Mouse (Mus musculus): ENCODE data around the gene Gm49388. TPM values are rescaled to one million over a fixed set of nuclear protein-coding genes. Genes with fewer than 3 reads are reported as not detected.
A peak's percentile ranks its signal among the peaks of the same experiment; 100 is the strongest.

Gene Gm49388
- polyA plus RNA-seq, 1 experiment, result not detected

DNA sequence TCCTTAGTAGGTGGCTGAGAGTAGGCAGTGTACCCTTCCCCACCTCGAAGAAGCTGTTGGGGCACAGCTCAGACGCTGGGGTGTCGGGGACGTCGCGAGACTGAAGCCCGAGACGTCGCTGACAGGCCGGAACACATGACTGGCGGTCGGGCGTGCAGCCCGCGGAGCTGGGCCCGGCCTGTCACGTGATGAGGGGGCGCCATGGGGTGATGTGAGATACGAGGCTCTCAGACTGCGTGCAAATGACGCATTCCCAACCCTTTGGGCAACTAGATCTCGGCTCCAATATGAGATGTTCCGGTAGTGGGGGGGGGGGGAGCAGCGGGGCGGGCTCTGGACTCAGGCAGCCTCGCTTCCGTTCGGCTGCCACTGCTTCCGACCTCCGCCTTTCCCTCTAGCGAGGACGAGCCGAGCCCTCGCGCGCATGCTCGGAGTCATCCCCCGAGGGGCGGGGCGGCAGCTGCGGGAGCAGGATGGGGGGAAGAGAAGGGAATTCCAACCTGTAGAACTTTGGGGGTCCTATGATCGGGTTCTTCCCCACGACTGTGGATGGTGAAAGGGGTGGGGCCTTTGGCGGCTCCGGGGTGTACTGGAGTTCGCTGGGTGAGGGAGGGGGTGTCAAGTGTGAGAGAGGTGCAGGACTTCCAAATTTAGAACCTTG, 56.1 kb downstream of the Gm49388 start:
- no peak for TF ChIP-seq TAL1 (IDR thresholded peaks at IDR 0.05; ENCODE audit: low read length)
- no peak for TF ChIP-seq GATA1 (IDR thresholded peaks at IDR 0.05; ENCODE audit: low read length)
- peaks cover 22% of the 10 kb centered on the region for H3K36me3 ChIP-seq (ENCODE audit: control insufficient read depth)
- H3K27me3 ChIP-seq (ENCODE audit: control insufficient read depth), result no peaks in the 10 kb centered on the region
- H3K4me3 ChIP-seq (replicated peaks), result peak overlapping the region; percentile 75
- H3K9me3 ChIP-seq (ENCODE audit: control insufficient read depth, low read length), result no peaks in the 10 kb centered on the region
- H3K4me1 ChIP-seq (ENCODE audit: control insufficient read depth), result peaks cover 25% of the 10 kb centered on the region

DNA sequence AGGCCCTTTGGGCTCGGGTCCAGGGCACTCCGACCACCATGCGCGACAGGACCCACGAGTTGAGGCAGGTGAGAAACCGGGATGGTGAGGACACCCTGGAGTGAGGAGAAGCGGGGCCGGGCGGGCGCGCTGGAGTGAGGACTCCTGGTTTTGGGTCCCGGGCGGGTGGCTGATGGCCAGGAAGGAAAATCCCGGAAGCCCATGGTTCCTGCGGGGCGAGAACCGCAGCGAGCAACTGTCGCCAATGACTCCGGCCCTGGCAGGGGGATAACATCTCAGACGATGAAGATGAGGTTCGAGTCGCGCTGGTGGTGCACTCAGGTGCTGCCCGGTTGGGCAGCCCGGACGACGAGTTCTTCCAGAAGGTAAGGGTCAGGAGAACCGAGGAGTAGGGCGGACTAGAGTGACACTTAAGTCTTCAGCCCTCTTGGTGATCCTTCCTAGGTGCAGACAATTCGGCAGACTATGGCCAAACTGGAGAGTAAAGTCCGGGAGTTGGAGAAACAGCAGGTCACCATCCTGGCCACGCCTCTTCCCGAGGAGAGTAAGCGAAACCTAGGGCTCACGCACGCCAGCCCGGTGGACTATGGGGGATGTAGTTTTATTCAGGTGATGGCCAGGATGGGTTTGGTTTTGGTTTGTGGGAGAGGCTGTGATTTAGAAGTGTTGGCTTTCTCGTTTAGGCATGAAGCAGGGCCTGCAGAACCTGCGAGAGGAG, 56.8 kb downstream of the Gm49388 start:
- no peaks in the 10 kb centered on the region for H3K27me3 ChIP-seq (ENCODE audit: control insufficient read depth)
- no peaks in the 10 kb centered on the region for H3K9me3 ChIP-seq (ENCODE audit: control insufficient read depth, low read length)
- peaks cover 29% of the 10 kb centered on the region for H3K36me3 ChIP-seq (ENCODE audit: control insufficient read depth)
- peak overlapping the region; percentile 75 for H3K4me3 ChIP-seq (replicated peaks)
- no peak for TF ChIP-seq TAL1 (IDR thresholded peaks at IDR 0.05; ENCODE audit: low read length)
- TF ChIP-seq GATA1 (IDR thresholded peaks at IDR 0.05; ENCODE audit: low read length), result no peak
- peaks cover 25% of the 10 kb centered on the region for H3K4me1 ChIP-seq (ENCODE audit: control insufficient read depth)

DNA sequence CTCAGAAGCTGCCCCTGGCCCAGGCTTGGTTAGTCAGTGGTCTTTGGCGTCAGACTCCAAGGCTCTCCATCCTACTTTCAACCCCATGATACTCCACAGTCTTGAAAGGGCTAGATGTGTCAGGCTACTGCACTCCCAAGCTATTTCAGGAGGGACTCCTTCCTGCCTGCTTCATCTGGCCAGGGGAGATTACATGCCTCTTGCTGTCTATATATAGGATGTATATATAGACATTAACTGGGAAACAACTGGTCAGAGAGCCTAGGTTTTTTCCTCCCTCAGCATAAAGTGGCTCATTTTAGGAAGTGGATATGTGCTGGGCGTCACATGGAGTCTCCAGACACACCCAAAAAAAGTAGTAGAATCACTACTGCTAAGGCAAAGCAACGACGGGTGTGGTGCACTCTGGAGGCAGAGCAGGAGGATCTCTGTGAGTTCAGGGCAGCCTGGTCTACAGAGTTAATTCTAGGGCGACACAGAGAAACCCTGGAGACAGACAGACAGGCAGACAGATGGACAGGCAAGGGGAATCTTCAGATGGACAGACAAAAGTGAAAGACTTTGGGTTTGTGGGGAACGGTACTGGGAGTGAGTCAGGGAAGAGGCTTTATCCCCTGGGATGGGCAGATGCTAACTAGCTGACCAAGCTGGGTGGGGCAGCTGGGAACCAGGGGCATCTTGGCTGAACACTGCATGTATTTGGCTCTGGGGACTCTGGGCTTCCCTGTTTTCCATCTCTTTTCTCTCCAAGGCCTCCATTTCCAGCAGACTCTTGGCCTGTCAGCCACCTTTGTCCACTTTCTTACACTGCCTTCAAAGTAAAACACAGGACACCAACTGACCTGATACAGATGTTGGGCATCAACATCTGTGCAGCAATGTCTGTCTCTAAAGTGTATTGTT, 64.8 kb downstream of the Gm49388 start:
- Histone ChIP-seq H3K4me1 (ENCODE audit: control insufficient read depth) (peaks cover 16% of the 10 kb centered on the region), H3K9me3 (ENCODE audit: control insufficient read depth, low read length) (no peaks in the 10 kb centered on the region), H3K4me3 (replicated peaks) (no peak overlapping the region), H3K27me3 (ENCODE audit: control insufficient read depth) (no peaks in the 10 kb centered on the region), H3K36me3 (ENCODE audit: control insufficient read depth) (peaks cover 26% of the 10 kb centered on the region)
- TF ChIP-seq GATA1 (IDR thresholded peaks at IDR 0.05; ENCODE audit: low read length), result no peak

DNA sequence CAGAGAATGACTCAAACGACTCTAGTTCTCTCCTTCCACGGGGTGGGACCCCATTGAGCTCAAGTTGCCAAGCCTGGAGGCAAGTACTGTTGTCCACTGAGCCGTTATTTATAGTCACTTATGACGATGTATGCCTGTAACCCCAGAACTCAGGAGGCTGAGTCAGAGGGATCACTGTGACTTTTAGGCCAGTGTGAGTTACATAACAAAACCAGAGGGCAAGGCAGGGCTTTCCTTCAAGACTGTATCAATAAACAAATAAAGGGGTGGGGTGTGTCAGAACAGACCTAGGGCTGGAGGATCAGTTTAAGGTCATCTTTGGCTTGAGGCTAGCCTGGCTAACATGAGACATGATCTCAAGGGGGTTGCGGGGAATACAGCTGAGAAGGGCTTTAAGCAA, 65.5 kb downstream of the Gm49388 start:
- no peak overlapping the region for H3K4me3 ChIP-seq (replicated peaks)
- H3K4me1 ChIP-seq (ENCODE audit: control insufficient read depth), result peaks cover 16% of the 10 kb centered on the region
- TF ChIP-seq GATA1 (IDR thresholded peaks at IDR 0.05; ENCODE audit: low read length), result no peak
- TF ChIP-seq TAL1 (IDR thresholded peaks at IDR 0.05; ENCODE audit: low read length), result no peak
- H3K36me3 ChIP-seq (ENCODE audit: control insufficient read depth), result peaks cover 22% of the 10 kb centered on the region
- no peaks in the 10 kb centered on the region for H3K27me3 ChIP-seq (ENCODE audit: control insufficient read depth)
- H3K9me3 ChIP-seq (ENCODE audit: control insufficient read depth, low read length), result no peaks in the 10 kb centered on the region

Other genes starting within 250 kb of the Gm49388 start
- 0.61 and 0.75 TPM in 2 replicates for gene Tmem265, start 224.2 kb upstream of the Gm49388 start, polyA plus RNA-seq (2012)
- 5.4 and 7.7 TPM in 2 replicates for gene Phkg2, start 212.3 kb upstream of the Gm49388 start, polyA plus RNA-seq (2012)
- 7.1 and 8.9 TPM in 2 replicates for gene Ccdc189, start 197.0 kb upstream of the Gm49388 start, polyA plus RNA-seq (2012)
- 4.4 and 5.0 TPM in 2 replicates for gene Rnf40, start 196.8 kb upstream of the Gm49388 start, polyA plus RNA-seq (2012)
- 0.11 and 0.15 TPM in 2 replicates for gene Zfp629, start 169.8 kb upstream of the Gm49388 start, polyA plus RNA-seq (2012)
- 16.0 and 17.8 TPM in 2 replicates for gene Bcl7c, start 76.7 kb upstream of the Gm49388 start, polyA plus RNA-seq (2012)
- gene Ctf1, start 72.9 kb upstream of the Gm49388 start, polyA plus RNA-seq (2012), result 0.06 TPM in 1 of 2 replicates, not detected in the other
- gene Ctf2, start 53.4 kb upstream of the Gm49388 start, polyA plus RNA-seq (2012), result 0.02 TPM in 1 of 2 replicates, not detected in the other
- 8.2 and 9.9 TPM in 2 replicates for gene Fbxl19, start 41.1 kb upstream of the Gm49388 start, polyA plus RNA-seq (2012)
- 0.30 and 0.44 TPM in 2 replicates for gene Orai3, start 15.8 kb upstream of the Gm49388 start, polyA plus RNA-seq (2012)
- gene Setd1a, start 8.9 kb upstream of the Gm49388 start, polyA plus RNA-seq (2012), result 4.7 and 6.0 TPM in 2 replicates
- 0.43 and 0.50 TPM in 2 replicates for gene Hsd3b7, start 15.0 kb downstream of the Gm49388 start, polyA plus RNA-seq (2012)
- 1.4 and 1.5 TPM in 2 replicates for gene Stx4a, start 38.7 kb downstream of the Gm49388 start, polyA plus RNA-seq (2012)
- 0.01 TPM in 1 of 2 replicates, not detected in the other for gene Stx1b, start 38.9 kb downstream of the Gm49388 start, polyA plus RNA-seq (2012)
- gene Zfp646, start 90.6 kb downstream of the Gm49388 start, polyA plus RNA-seq (2012), result 1.3 TPM in 2 replicates
- 1.3 and 1.5 TPM in 2 replicates for gene Zfp668, start 91.2 kb downstream of the Gm49388 start, polyA plus RNA-seq (2012)
- 0.03 and 0.05 TPM in 2 replicates for gene Prss53, start 105.4 kb downstream of the Gm49388 start, polyA plus RNA-seq (2012)
- gene Gm21974, start 109.8 kb downstream of the Gm49388 start, polyA plus RNA-seq (2012), result not detected in 2 replicates
- 0.89 and 1.3 TPM in 2 replicates for gene Vkorc1, start 110.0 kb downstream of the Gm49388 start, polyA plus RNA-seq (2012)
- 13.1 and 18.3 TPM in 2 replicates for gene Bckdk, start 118.5 kb downstream of the Gm49388 start, polyA plus RNA-seq (2012)
- 0.44 and 0.49 TPM in 2 replicates for gene Kat8, start 126.9 kb downstream of the Gm49388 start, polyA plus RNA-seq (2012)
- 0.04 TPM in 1 of 2 replicates, not detected in the other for gene Prss8, start 144.5 kb downstream of the Gm49388 start, polyA plus RNA-seq (2012)
- gene Prss36, start 161.1 kb downstream of the Gm49388 start, polyA plus RNA-seq (2012), result 0.21 and 0.28 TPM in 2 replicates
- 39.4 and 42.2 TPM in 2 replicates for gene Fus, start 181.8 kb downstream of the Gm49388 start, polyA plus RNA-seq (2012)
- 0.19 and 0.25 TPM in 2 replicates for gene Pycard, start 208.3 kb downstream of the Gm49388 start, polyA plus RNA-seq (2012)
- gene Trim72, start 218.3 kb downstream of the Gm49388 start, polyA plus RNA-seq (2012), result 0.02 TPM in 1 of 2 replicates, not detected in the other

Measured in erythroblast, embryonic 14.5 days (primary cell).